9 mouse cellular contexts compared by ENCODE assay signal in genomic region chr12:89049279-89049678, GRCm38 (mm10).
DNase-seq lines count a peak whose midpoint lies in the region; ATAC-seq and TF ChIP-seq lines count a peak whose summit lies in the region.
"Had no signal": no experiment of that assay in that cellular context is flagged by ENCODE, and none has a peak within 500 bp of the region (broad histone marks: within the 10 kb centered on the region; RNA-seq: fewer than 3 reads in every experiment).

No protein-coding gene starts in this region.

- H3K27me3 ChIP-seq in heart, embryonic 11.5 days (ENCODE audit: control insufficient read depth, insufficient read depth, low read length), result no peaks in the 10 kb centered on the region
- no peaks in the 10 kb centered on the region for H3K27me3 ChIP-seq in hindbrain, embryonic 10.5 days (ENCODE audit: insufficient read depth, poor library complexity, severe bottlenecking)
- no peaks in the 10 kb centered on the region for H3K27me3 ChIP-seq in neural tube, embryonic 15.5 days (replicated peaks)

- H3K4me1 ChIP-seq in heart, embryonic 11.5 days (ENCODE audit: control insufficient read depth, insufficient read depth, low read length), result peaks cover 3% of the 10 kb centered on the region
- peaks cover 8% of the 10 kb centered on the region for H3K4me1 ChIP-seq in hindbrain, embryonic 10.5 days (replicated peaks)
- peaks cover 4% of the 10 kb centered on the region for H3K4me1 ChIP-seq in neural tube, embryonic 15.5 days

- no peak overlapping the region for H3K4me2 ChIP-seq in heart, embryonic 11.5 days
- H3K4me2 ChIP-seq in neural tube, embryonic 15.5 days, result no peak overlapping the region

- H3K4me3 ChIP-seq in heart, embryonic 11.5 days (ENCODE audit: low read depth, low read length), result no peak overlapping the region
- H3K4me3 ChIP-seq in hindbrain, embryonic 10.5 days, result no peak overlapping the region
- no peak overlapping the region for H3K4me3 ChIP-seq in neural tube, embryonic 15.5 days (replicated peaks)

- TF ChIP-seq POLR2A in brain, embryonic 14.5 days (IDR thresholded peaks at IDR 0.05; ENCODE audit: borderline replicate concordance, extremely low read depth, insufficient read depth, insufficient read length, poor library complexity, severe bottlenecking), result no peak

- WGBS in heart, embryonic 11.5 days (ENCODE audit: insufficient replicate concordance), result 37% methylated on average over 3 of the region's 3 CpGs
- 40% methylated on average over 3 of the region's 3 CpGs for WGBS in hindbrain, embryonic 10.5 days
- WGBS in neural tube, embryonic 15.5 days, result 6% methylated on average over 3 of the region's 3 CpGs

- no peak for TF ChIP-seq CTCF in brain, embryonic 14.5 days (IDR thresholded peaks at IDR 0.05; ENCODE audit: borderline replicate concordance, extremely low read depth, insufficient read depth, insufficient read length)

- no peaks in the 10 kb centered on the region for H3K9me3 ChIP-seq in heart, embryonic 11.5 days (replicated peaks; ENCODE audit: control insufficient read depth, low read length)
- H3K9me3 ChIP-seq in hindbrain, embryonic 10.5 days, result no peaks in the 10 kb centered on the region
- no peaks in the 10 kb centered on the region for H3K9me3 ChIP-seq in neural tube, embryonic 15.5 days (replicated peaks)

- intact Hi-C loops in heart, postnatal 25 days (cut with DNase I), result no loop called here

- peak; percentile 69; the same call in 1 of the 2 replicates for ATAC-seq in heart, embryonic 11.5 days (replicated peaks; ENCODE audit: insufficient number of reproducible peaks, low FRiP score, low TSS enrichment)
- ATAC-seq in neural tube, embryonic 15.5 days (ENCODE audit: low FRiP score), result peak; percentile 50; the same call in 1 of the 2 replicates

- no peaks in the 10 kb centered on the region for H3K36me3 ChIP-seq in heart, embryonic 11.5 days (ENCODE audit: control insufficient read depth, insufficient read depth, low read length)
- no peaks in the 10 kb centered on the region for H3K36me3 ChIP-seq in hindbrain, embryonic 10.5 days
- H3K36me3 ChIP-seq in neural tube, embryonic 15.5 days, result no peaks in the 10 kb centered on the region

- no peak for DNase-seq in heart, postnatal 25 days (ENCODE audit: low spot score)
- DNase-seq in ES-CJ7 (ENCODE audit: low read depth, low spot score), result peak; percentile 44
- peak; percentile 87 for DNase-seq in brain, embryonic 14.5 days (ENCODE audit: low read depth)
- DNase-seq in hindbrain, embryonic 10.5 days (ENCODE audit: low spot score), result peak; percentile 44
- DNase-seq in spleen, postnatal 10 days (ENCODE audit: low spot score in 2 of 2), result no peak
- no peak for DNase-seq in right cerebral cortex, adult 18-20 months

- no peak overlapping the region for H3K27ac ChIP-seq in heart, embryonic 11.5 days (ENCODE audit: low read depth, low read length)
- H3K27ac ChIP-seq in hindbrain, embryonic 10.5 days, result peak overlapping the region; percentile 45; the same call in 1 of the 2 replicates
- H3K27ac ChIP-seq in neural tube, embryonic 15.5 days (replicated peaks), result no peak overlapping the region
- H3K27ac ChIP-seq: macrophage had no signal

- no peak overlapping the region for H3K9ac ChIP-seq in heart, embryonic 11.5 days (ENCODE audit: low read depth, low read length)
- no peak overlapping the region for H3K9ac ChIP-seq in neural tube, embryonic 15.5 days (replicated peaks)

Comparison
In these comparisons a context has a peak if more than half of its experiments do, and no peak if none do; other contexts are left out.
1. DNase-seq: peak in ES-CJ7 (single experiment), brain, embryonic 14.5 days (single experiment) and hindbrain, embryonic 10.5 days (single experiment); none in heart, postnatal 25 days (single experiment), spleen, postnatal 10 days (0 of 2) and right cerebral cortex, adult 18-20 months (single experiment).